Mouse (Mus musculus) limb, embryonic 14.5 days (tissue): Measurements from ENCODE around the gene Sidt1. TPM values are rescaled to one million over a fixed set of nuclear protein-coding genes. Genes with fewer than 3 reads are reported as not detected.

ENCODE experiments used
- ATAC-seq: fragments of 200-750 bp; cut with Nextera tagmentation; 2 replicates; pipeline ENCODE4 v1.8.0; 2017; ENCODE audit warnings: low read depth, moderate number of reproducible peaks, moderate TSS enrichment; ENCODE audit not compliant: low FRiP score
- DNase-seq: peaks from one replicate; pipeline ENCODE4 v3.0.0-alpha.2; 2015; ENCODE audit warnings: low spot score
- H3K27ac ChIP-seq: fragments of 300-500 bp; sonication (generic); replicated peaks from 2 replicates; pipeline ENCODE4 v1.5.1; 2014; ENCODE audit warnings: low read depth, mild to moderate bottlenecking, low read length, moderate library complexity, mixed read lengths
- H3K27me3 ChIP-seq: fragments of 300-500 bp; sonication (generic); 2 replicates; pipeline ENCODE4 v1.6.1; 2014; ENCODE audit warnings: low read length, mixed read lengths; ENCODE audit not compliant: control insufficient read depth, insufficient read depth
- H3K36me3 ChIP-seq: fragments of 300-500 bp; sonication (generic); 2 replicates; pipeline ENCODE4 v1.6.1; 2014; ENCODE audit warnings: mild to moderate bottlenecking, low read length, moderate library complexity, mixed read lengths; ENCODE audit not compliant: control insufficient read depth, insufficient read depth
- H3K4me1 ChIP-seq: fragments of 300-500 bp; sonication (generic); 2 replicates; pipeline ENCODE4 v1.6.1; 2014; ENCODE audit warnings: antibody characterized with exemption, low read length, mixed read lengths; ENCODE audit not compliant: control insufficient read depth, insufficient read depth
- H3K4me2 ChIP-seq: fragments of 300-500 bp; sonication (generic); replicated peaks from 2 replicates; pipeline ENCODE4 v1.6.1; 2014; ENCODE audit warnings: low read depth, mild to moderate bottlenecking, low read length, moderate library complexity; ENCODE audit not compliant: severe bottlenecking
- H3K4me3 ChIP-seq: fragments of 300-500 bp; sonication (generic); replicated peaks from 2 replicates; pipeline ENCODE4 v1.5.1; 2014; ENCODE audit warnings: low read length
- H3K9ac ChIP-seq: fragments of 300-500 bp; sonication (generic); 2 replicates; pipeline ENCODE4 v1.6.1; 2014; ENCODE audit warnings: mild to moderate bottlenecking, low read depth, low read length, moderate library complexity; ENCODE audit not compliant: severe bottlenecking
- H3K9me3 ChIP-seq: fragments of 300-500 bp; sonication (generic); 2 replicates; pipeline ENCODE4 v1.6.1; 2016; ENCODE audit warnings: low read length; ENCODE audit not compliant: control insufficient read depth
- POLR2A ChIP-seq: fragments of 200-500 bp; IDR thresholded peaks from 2 replicates; pipeline ENCODE4 v1.8.0; 2012; ENCODE audit warnings: inconsistent platforms, mild to moderate bottlenecking, moderate library complexity, borderline replicate concordance; ENCODE audit not compliant: insufficient read depth, insufficient read length; ENCODE audit errors: extremely low read depth
- WGBS: fragments of 180-500 bp; shearing (Covaris S2); extraction: QIAGEN DNeasy Blood & Tissue Kit; methylation state at CpG from one replicate; pipeline ENCODE4 v1.1.7; 2014; 5-methylcytosine and 5-hydroxymethylcytosine counted together
- polyA plus RNA-seq, 2 experiments: library from polyadenylated mRNA; depleted of rRNA in 1 of 2; stranded (reverse) in 1 of 2; unstranded in 1 of 2; fragments of >200 nt; fragmentation: Nextera tagmentation in 1 of 2; extraction: Ambion mirVana in 1 of 2; gene quantifications; 2 replicates each; pipeline versions ENCODE4 v1.2.1 to v1.2.3; 2012 to 2014

Sidt1 gene
- polyA plus RNA-seq, 2 experiments: 0.40 to 0.79 TPM

DNA sequence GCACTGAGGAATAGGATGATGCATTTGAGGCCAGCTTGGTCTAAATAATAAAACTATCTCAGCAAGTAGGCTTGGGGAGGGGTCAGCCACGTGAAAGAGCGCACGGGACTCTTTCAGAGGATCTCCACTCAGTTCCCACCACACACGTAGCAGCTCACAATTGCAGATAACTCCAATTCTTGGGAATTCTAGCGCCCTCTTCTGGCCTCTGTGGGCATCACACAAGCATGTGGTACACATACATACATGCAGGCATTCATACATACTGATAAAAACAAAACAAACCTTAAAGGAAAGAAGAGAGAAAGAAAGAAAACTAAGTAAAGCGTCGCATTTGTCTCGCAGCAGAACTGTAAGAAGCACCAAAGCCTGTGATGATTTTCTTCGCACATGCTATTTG is 2.3 kb downstream of the Sidt1 start:
- no peaks in the 10 kb centered on the region for H3K36me3 ChIP-seq
- no peak for ATAC-seq
- H3K27me3 ChIP-seq: 0 out of 2 replicates have a peak, but pooled peaks cover 17% of the 10 kb centered on the region
- H3K4me3 ChIP-seq: no peak overlapping the region
- H3K9ac ChIP-seq: no peak overlapping the region
- H3K4me2 ChIP-seq: no peak overlapping the region
- peaks cover 4% of the 10 kb centered on the region; the same call in 1 of the 2 replicates for H3K4me1 ChIP-seq
- WGBS: 79% methylated on average over 9 of the region's 9 CpGs
- TF ChIP-seq POLR2A: no peak
- H3K27ac ChIP-seq: no peak overlapping the region
- DNase-seq: no peak
- H3K9me3 ChIP-seq: 0 out of 2 replicates have a peak, but pooled peaks cover 3% of the 10 kb centered on the region

DNA sequence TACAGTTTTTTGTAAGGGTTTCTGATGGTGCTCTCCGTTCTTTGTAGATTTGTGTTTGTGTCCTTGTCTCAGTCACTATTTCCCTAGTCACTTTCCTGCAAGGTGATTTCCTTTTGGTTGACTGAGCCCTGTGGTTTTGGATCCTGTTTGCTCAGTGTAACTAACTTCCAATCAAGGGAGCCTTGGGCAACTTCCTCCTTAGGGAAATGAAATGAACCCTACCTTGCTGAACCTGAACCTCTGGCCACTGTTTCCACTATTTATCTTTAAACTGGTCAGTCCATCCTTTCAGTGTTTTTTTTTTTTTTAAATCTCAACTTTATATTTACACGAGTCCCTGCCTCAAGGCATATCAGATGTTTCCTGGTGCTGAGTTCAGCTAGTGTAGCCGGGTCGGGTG is 4.4 kb downstream of the Sidt1 start:
- H3K9ac ChIP-seq: no peak overlapping the region
- no peak for ATAC-seq
- no peak overlapping the region for H3K27ac ChIP-seq
- WGBS: 72% methylated on average over 4 of the region's 4 CpGs
- H3K9me3 ChIP-seq: no peaks in the 10 kb centered on the region
- H3K4me1 ChIP-seq: peaks cover 4% of the 10 kb centered on the region; the same call in 1 of the 2 replicates
- H3K4me3 ChIP-seq: no peak overlapping the region
- no peak for DNase-seq
- 0 out of 2 replicates have a peak, but pooled peaks cover 13% of the 10 kb centered on the region for H3K27me3 ChIP-seq
- no peaks in the 10 kb centered on the region for H3K36me3 ChIP-seq
- no peak for TF ChIP-seq POLR2A
- H3K4me2 ChIP-seq: no peak overlapping the region

GRCm38 (mm10) chr16:44320232-44320631 is 12.8 kb downstream of the Sidt1 start:
- Histone ChIP-seq H3K27ac (no peak overlapping the region), H3K4me1 (no peaks in the 10 kb centered on the region), H3K27me3 (no peaks in the 10 kb centered on the region), H3K9ac (no peak overlapping the region), H3K4me2 (no peak overlapping the region), H3K36me3 (no peaks in the 10 kb centered on the region), H3K4me3 (no peak overlapping the region), H3K9me3 (no peaks in the 10 kb centered on the region)
- ATAC-seq (no peak), DNase-seq (no peak)
- no peak for TF ChIP-seq POLR2A
- 74% methylated on average over 3 of the region's 3 CpGs for WGBS

GRCm38 (mm10) chr16:44316350-44316749 is 16.6 kb downstream of the Sidt1 start:
- Histone ChIP-seq H3K27me3 (no peaks in the 10 kb centered on the region), H3K9me3 (no peaks in the 10 kb centered on the region), H3K27ac (no peak overlapping the region), H3K4me1 (no peaks in the 10 kb centered on the region), H3K4me3 (no peak overlapping the region), H3K9ac (no peak overlapping the region), H3K4me2 (no peak overlapping the region), H3K36me3 (no peaks in the 10 kb centered on the region)
- WGBS: 89% methylated on average over 4 of the region's 4 CpGs
- no peak for ATAC-seq
- TF ChIP-seq POLR2A: no peak
- no peak for DNase-seq

DNA sequence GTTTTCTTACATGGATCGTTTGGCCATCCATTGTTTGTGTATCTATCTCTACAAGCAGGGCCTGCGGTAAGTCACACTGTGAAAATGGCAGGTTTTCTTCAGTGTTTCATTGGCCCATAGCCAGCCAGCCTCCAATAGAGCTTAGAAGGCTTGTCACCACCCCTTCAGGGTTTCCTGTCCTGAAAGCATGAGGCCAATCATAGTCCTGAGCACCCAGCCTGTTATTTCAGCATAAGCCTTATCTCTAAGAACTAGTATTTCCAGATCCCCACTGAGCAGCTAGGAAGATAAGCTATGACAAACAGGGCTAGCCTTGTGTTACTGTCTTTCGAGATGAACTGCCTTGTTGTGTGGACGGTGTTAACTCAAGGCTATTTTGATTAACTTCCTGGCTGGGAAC is 19.6 kb downstream of the Sidt1 start:
- ATAC-seq (no peak), DNase-seq (no peak)
- Histone ChIP-seq H3K9me3 (no peaks in the 10 kb centered on the region), H3K4me3 (no peak overlapping the region), H3K27ac (no peak overlapping the region), H3K36me3 (no peaks in the 10 kb centered on the region), H3K9ac (no peak overlapping the region), H3K4me1 (no peaks in the 10 kb centered on the region), H3K27me3 (no peaks in the 10 kb centered on the region), H3K4me2 (no peak overlapping the region)
- no peak for TF ChIP-seq POLR2A
- 84% methylated on average over 4 of the region's 4 CpGs for WGBS

GRCm38 (mm10) chr16:44305606-44306005 is 27.4 kb downstream of the Sidt1 start:
- no peak overlapping the region for H3K9ac ChIP-seq
- no peak for ATAC-seq
- no peak for TF ChIP-seq POLR2A

More at GRCm38 (mm10) chr16:44305606-44306005, 27.4 kb downstream of the Sidt1 start:
- no peak for DNase-seq
- Histone ChIP-seq H3K4me3 (no peak overlapping the region), H3K27ac (no peak overlapping the region), H3K4me1 (no peaks in the 10 kb centered on the region), H3K36me3 (no peaks in the 10 kb centered on the region), H3K9me3 (no peaks in the 10 kb centered on the region), H3K4me2 (no peak overlapping the region), H3K27me3 (no peaks in the 10 kb centered on the region)
- WGBS: 40% methylated on average over 3 of the region's 3 CpGs
